Comparison of ENCODE assay signal across 19 mouse cellular contexts in the genomic region with DNA sequence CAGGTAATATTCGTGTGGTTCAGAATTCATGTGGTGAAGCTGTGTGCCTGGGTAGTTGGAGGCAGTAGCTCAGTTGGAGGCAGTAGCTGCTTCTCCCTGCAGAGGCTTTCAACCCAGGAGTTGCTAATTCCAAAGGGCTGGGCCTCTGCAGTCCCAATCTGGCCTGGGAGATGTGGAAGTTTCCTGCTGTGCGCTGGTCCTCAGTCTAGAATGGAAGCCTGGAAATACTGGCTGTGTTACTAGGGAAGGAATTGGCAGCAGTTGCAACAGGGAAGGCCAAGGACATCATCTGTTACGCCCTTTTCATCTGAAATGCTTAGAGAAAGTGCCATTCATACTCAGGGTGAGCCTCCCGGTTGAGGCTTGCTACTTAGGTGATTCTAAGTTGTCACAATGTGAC. TPM values are rescaled to one million over a fixed set of nuclear protein-coding genes. Genes with fewer than 3 reads are reported as not detected.
DNase-seq lines count a peak whose midpoint lies in the region.
"Had no signal": no experiment of that assay in that cellular context is flagged by ENCODE, and none has a peak within 500 bp of the region (broad histone marks: within the 10 kb centered on the region; RNA-seq: fewer than 3 reads in every experiment).

No protein-coding gene starts in this region.

- DNase-seq in cerebellum, postnatal 14 days, result peak; percentile 32 to 35
- DNase-seq in cerebellum, postnatal 36 days, result no peak
- DNase-seq in testis, postnatal 14 days (ENCODE audit: low spot score), result peak; percentile 46
- DNase-seq in testis, postnatal 10 days (ENCODE audit: low spot score), result no peak
- peak; percentile 32 for DNase-seq in adrenal gland, postnatal 10 days
- no peak for DNase-seq in embryo, embryonic 10.5 days (ENCODE audit: low spot score)
- DNase-seq: B cell, adult 2 months; cerebellum, adult 11 months; cerebellum, adult 9-10 months; gastrocnemius, adult 2 months; heart, postnatal 10 days; kidney, adult 11 months; kidney, postnatal 14 days; liver, embryonic 13.5 days; lung, adult 18-20 months; lung, postnatal 10 days had no signal

RNA-seq across cellular contexts. Expression of a gene that starts 11.9 kb away (rescaled TPM):
- total RNA-seq in adrenal gland, postnatal 10 days (2021), result 1 to 10 TPM in 1 of 2 experiments, under 1 TPM in 1; 0.15 to 1.0 TPM
- total RNA-seq: gastrocnemius, adult 2 months; gastrocnemius, postnatal 4 days; left cerebral cortex, postnatal 36 days; megakaryocyte-erythroid progenitor cell, adult 5-6 weeks had no signal

RNA-seq across cellular contexts. Expression of a gene that starts 27.4 kb away (rescaled TPM):
- 100 to 1,000 TPM; 110 to 126 TPM for total RNA-seq in adrenal gland, postnatal 10 days (2021)

RNA-seq across cellular contexts. Expression of a gene that starts 27.5 kb away (rescaled TPM):
- 1 to 10 TPM; 1.6 to 2.6 TPM for total RNA-seq in adrenal gland, postnatal 10 days (2021)
- total RNA-seq: megakaryocyte-erythroid progenitor cell, adult 5-6 weeks had no signal

Comparison
In these comparisons a context has a peak if more than half of its experiments do, and no peak if none do; other contexts are left out.
1. DNase-seq: peak in cerebellum, postnatal 14 days (2 of 2), testis, postnatal 14 days (single experiment) and adrenal gland, postnatal 10 days (single experiment); none in cerebellum, postnatal 36 days (0 of 2), testis, postnatal 10 days (single experiment) and embryo, embryonic 10.5 days (single experiment).